Mouse (Mus musculus) heart, embryonic 15.5 days (tissue): Measurements from ENCODE around the gene Trim42. TPM values are rescaled to one million over a fixed set of nuclear protein-coding genes. Genes with fewer than 3 reads are reported as not detected.

Source experiments
- ATAC-seq: fragments of 200-750 bp; cut with Nextera tagmentation; replicated peaks from 2 replicates; pipeline ENCODE4 v1.8.0; 2017; ENCODE audit warnings: low read depth, moderate TSS enrichment; ENCODE audit not compliant: insufficient number of reproducible peaks, insufficient read depth, low FRiP score
- H3K27ac ChIP-seq: fragments of 300-500 bp; sonication (generic); 2 replicates; pipeline ENCODE4 v1.5.1; 2015; ENCODE audit warnings: mild to moderate bottlenecking, inconsistent platforms
- H3K27me3 ChIP-seq: fragments of 300-500 bp; sonication (generic); 2 replicates; pipeline ENCODE4 v1.6.1; 2015; ENCODE audit warnings: inconsistent platforms
- H3K36me3 ChIP-seq: fragments of 300-500 bp; sonication (generic); 2 replicates; pipeline ENCODE4 v1.6.1; 2015; ENCODE audit warnings: mild to moderate bottlenecking, inconsistent platforms
- H3K4me1 ChIP-seq: fragments of 300-500 bp; sonication (generic); replicated peaks from 2 replicates; pipeline ENCODE4 v1.6.1; 2015; ENCODE audit warnings: inconsistent platforms
- H3K4me2 ChIP-seq: fragments of 300-500 bp; sonication (generic); 2 replicates; pipeline ENCODE4 v1.6.1; 2015; ENCODE audit warnings: inconsistent platforms, mild to moderate bottlenecking, moderate library complexity
- H3K4me3 ChIP-seq: fragments of 300-500 bp; sonication (generic); 2 replicates; pipeline ENCODE4 v1.5.1; 2015; ENCODE audit warnings: mild to moderate bottlenecking, inconsistent platforms
- H3K9ac ChIP-seq: fragments of 300-500 bp; sonication (generic); 2 replicates; pipeline ENCODE4 v1.6.1; 2015; ENCODE audit warnings: mild to moderate bottlenecking, inconsistent platforms
- H3K9me3 ChIP-seq: fragments of 300-500 bp; sonication (generic); replicated peaks from 2 replicates; pipeline ENCODE4 v1.6.1; 2016; ENCODE audit warnings: inconsistent platforms
- WGBS: fragments of 180-500 bp; shearing (Covaris S2); methylation state at CpG from one replicate; pipeline ENCODE4 v1.1.7; 2015; ENCODE audit warnings: mixed read lengths; 5-methylcytosine and 5-hydroxymethylcytosine counted together
- polyA plus RNA-seq: library from polyadenylated mRNA; unstranded; fragments of >200 nt; fragmentation: Nextera tagmentation; extraction: Ambion mirVana; gene quantifications from 2 replicates; pipeline ENCODE4 v1.2.1, GENCODE M21; 2015

Trim42 gene
- polyA plus RNA-seq: not detected in 2 replicates

GRCm38 (mm10) chr9:97369591-97369990, at the start of gene Trim42:
TSS of gene Trim42 (minus strand) at chr9:97369958.
- no peaks in the 10 kb centered on the region for H3K27me3 ChIP-seq
- H3K4me2 ChIP-seq: no peak within 1 kb of the TSS
- H3K9ac ChIP-seq: no peak within 1 kb of the TSS
- no peaks in the 10 kb centered on the region for H3K36me3 ChIP-seq
- ATAC-seq: no peak
- H3K9me3 ChIP-seq: no peaks in the 10 kb centered on the region
- H3K27ac ChIP-seq: no peak within 1 kb of the TSS
- no peak within 1 kb of the TSS for H3K4me3 ChIP-seq
- WGBS: 83% methylated on average over 7 of the region's 7 CpGs
- H3K4me1 ChIP-seq: no peaks in the 10 kb centered on the region

- ATAC-seq: no peak
- Histone ChIP-seq H3K27me3 (no peaks in the 10 kb centered on the region), H3K36me3 (no peaks in the 10 kb centered on the region), H3K4me1 (no peaks in the 10 kb centered on the region), H3K27ac (no peak overlapping the region), H3K9me3 (no peaks in the 10 kb centered on the region), H3K9ac (no peak overlapping the region), H3K4me3 (no peak overlapping the region), H3K4me2 (no peak overlapping the region)
- 72% methylated on average over 6 of the region's 6 CpGs for WGBS
Observed at GRCm38 (mm10) chr9:97414876-97415668, 45.3 kb upstream of the Trim42 start.

GRCm38 (mm10) chr9:97408142-97408541, 38.4 kb upstream of the Trim42 start:
- WGBS: 81% methylated on average over 2 of the region's 2 CpGs
- Histone ChIP-seq H3K9ac (no peak overlapping the region), H3K4me3 (no peak overlapping the region), H3K27ac (no peak overlapping the region), H3K4me2 (no peak overlapping the region), H3K27me3 (no peaks in the 10 kb centered on the region), H3K4me1 (no peaks in the 10 kb centered on the region), H3K9me3 (no peaks in the 10 kb centered on the region), H3K36me3 (no peaks in the 10 kb centered on the region)
- ATAC-seq: no peak

- H3K36me3 ChIP-seq: no peaks in the 10 kb centered on the region
- H3K4me1 ChIP-seq: no peaks in the 10 kb centered on the region
- no peak for ATAC-seq
- H3K27me3 ChIP-seq: no peaks in the 10 kb centered on the region
- WGBS: 70% methylated on average over 6 of the region's 6 CpGs
- no peak overlapping the region for H3K9ac ChIP-seq
- H3K4me3 ChIP-seq: no peak overlapping the region
- H3K9me3 ChIP-seq: no peaks in the 10 kb centered on the region
- H3K4me2 ChIP-seq: no peak overlapping the region
- no peak overlapping the region for H3K27ac ChIP-seq
Observed at GRCm38 (mm10) chr9:97356441-97356840, 13.3 kb downstream of the Trim42 start.

GRCm38 (mm10) chr9:97344767-97345297, 24.9 kb downstream of the Trim42 start:
- no peak for ATAC-seq
- Histone ChIP-seq H3K27ac (no peak overlapping the region), H3K36me3 (no peaks in the 10 kb centered on the region), H3K27me3 (no peaks in the 10 kb centered on the region), H3K9me3 (no peaks in the 10 kb centered on the region), H3K9ac (no peak overlapping the region), H3K4me3 (no peak overlapping the region), H3K4me2 (no peak overlapping the region), H3K4me1 (0 out of 2 replicates have a peak, but pooled peaks cover 5% of the 10 kb centered on the region)
- WGBS: 53% methylated on average over 12 of the region's 12 CpGs

GRCm38 (mm10) chr9:97341772-97342171, 28.0 kb downstream of the Trim42 start:
- Histone ChIP-seq H3K27ac (no peak overlapping the region), H3K4me1 (0 out of 2 replicates have a peak, but pooled peaks cover 5% of the 10 kb centered on the region), H3K4me3 (no peak overlapping the region), H3K36me3 (no peaks in the 10 kb centered on the region), H3K9me3 (no peaks in the 10 kb centered on the region), H3K27me3 (no peaks in the 10 kb centered on the region), H3K9ac (no peak overlapping the region), H3K4me2 (no peak overlapping the region)
- WGBS: 56% methylated on average over 5 of the region's 5 CpGs
- no peak for ATAC-seq

- no peak for ATAC-seq
- no peaks in the 10 kb centered on the region for H3K9me3 ChIP-seq
- H3K4me3 ChIP-seq: no peak overlapping the region
- no peak overlapping the region for H3K27ac ChIP-seq
- no peaks in the 10 kb centered on the region for H3K27me3 ChIP-seq
- 65% methylated on average over 3 of the region's 3 CpGs for WGBS
- H3K4me2 ChIP-seq: no peak overlapping the region
- no peaks in the 10 kb centered on the region for H3K4me1 ChIP-seq
- H3K36me3 ChIP-seq: no peaks in the 10 kb centered on the region
- no peak overlapping the region for H3K9ac ChIP-seq
Observed at GRCm38 (mm10) chr9:97322846-97323245, 46.9 kb downstream of the Trim42 start.

GRCm38 (mm10) chr9:97322120-97322519, 47.6 kb downstream of the Trim42 start:
- H3K4me3 ChIP-seq: no peak overlapping the region
- no peak overlapping the region for H3K4me2 ChIP-seq
- H3K9ac ChIP-seq: no peak overlapping the region
- no peaks in the 10 kb centered on the region for H3K36me3 ChIP-seq
- H3K9me3 ChIP-seq: no peaks in the 10 kb centered on the region
- no peak for ATAC-seq
- H3K27me3 ChIP-seq: no peaks in the 10 kb centered on the region
- WGBS: 46% methylated on average over 10 of the region's 10 CpGs
- no peaks in the 10 kb centered on the region for H3K4me1 ChIP-seq
- no peak overlapping the region for H3K27ac ChIP-seq

GRCm38 (mm10) chr9:97315421-97316055, 54.2 kb downstream of the Trim42 start:
- peaks cover 7% of the 10 kb centered on the region for H3K4me1 ChIP-seq
- ATAC-seq: no peak
- H3K9me3 ChIP-seq: no peaks in the 10 kb centered on the region
- H3K27me3 ChIP-seq: no peaks in the 10 kb centered on the region
- no peak overlapping the region for H3K4me3 ChIP-seq
- no peaks in the 10 kb centered on the region for H3K36me3 ChIP-seq
- H3K4me2 ChIP-seq: no peak overlapping the region
- no peak overlapping the region for H3K27ac ChIP-seq
- 68% methylated on average over 10 of the region's 10 CpGs for WGBS
- no peak overlapping the region for H3K9ac ChIP-seq

GRCm38 (mm10) chr9:97311614-97312013, 58.1 kb downstream of the Trim42 start:
- Histone ChIP-seq H3K9me3 (no peaks in the 10 kb centered on the region), H3K36me3 (no peaks in the 10 kb centered on the region), H3K4me3 (no peak overlapping the region), H3K4me2 (no peak overlapping the region), H3K4me1 (peaks cover 7% of the 10 kb centered on the region), H3K27me3 (no peaks in the 10 kb centered on the region), H3K9ac (no peak overlapping the region), H3K27ac (no peak overlapping the region)
- no peak for ATAC-seq
- WGBS: 80% methylated on average over 7 of the region's 7 CpGs

GRCm38 (mm10) chr9:97309509-97310053, 60.2 kb downstream of the Trim42 start:
- no peaks in the 10 kb centered on the region for H3K27me3 ChIP-seq
- H3K4me1 ChIP-seq: peaks cover 7% of the 10 kb centered on the region
- no peak overlapping the region for H3K27ac ChIP-seq
- no peak overlapping the region for H3K4me2 ChIP-seq
- no peak overlapping the region for H3K9ac ChIP-seq
- WGBS: 85% methylated on average over 7 of the region's 7 CpGs
- H3K36me3 ChIP-seq: no peaks in the 10 kb centered on the region
- no peaks in the 10 kb centered on the region for H3K9me3 ChIP-seq
- no peak for ATAC-seq
- H3K4me3 ChIP-seq: no peak overlapping the region
